Mouse (Mus musculus) midbrain, embryonic 10.5 days (tissue): ENCODE results near the gene Ech1. TPM values are rescaled to one million over a fixed set of nuclear protein-coding genes. Genes with fewer than 3 reads are reported as not detected.

Experiments
- DNase-seq: peaks from one replicate; pipeline ENCODE4 v3.0.0-alpha.2; 2017; ENCODE audit warnings: low spot score
- H3K27ac ChIP-seq: fragments of 300-500 bp; sonication (generic); replicated peaks from 2 replicates; pipeline ENCODE4 v1.5.1; 2016; ENCODE audit warnings: mild to moderate bottlenecking
- H3K27me3 ChIP-seq: fragments of 300-500 bp; sonication (generic); 2 replicates; pipeline ENCODE4 v1.6.1; 2016; ENCODE audit warnings: low read depth, mild to moderate bottlenecking; ENCODE audit not compliant: poor library complexity, severe bottlenecking
- H3K36me3 ChIP-seq: fragments of 300-500 bp; sonication (generic); 2 replicates; pipeline ENCODE4 v1.6.1; 2016; ENCODE audit warnings: mild to moderate bottlenecking, moderate library complexity
- H3K4me1 ChIP-seq: fragments of 300-500 bp; sonication (generic); 2 replicates; pipeline ENCODE4 v1.6.1; 2016
- H3K4me3 ChIP-seq: fragments of 300-500 bp; sonication (generic); 2 replicates; pipeline ENCODE4 v1.5.1; 2016; ENCODE audit warnings: mild to moderate bottlenecking, moderate library complexity
- H3K9me3 ChIP-seq: fragments of 300-500 bp; sonication (generic); replicated peaks from 2 replicates; pipeline ENCODE4 v1.6.1; 2016; ENCODE audit warnings: mild to moderate bottlenecking
- WGBS: fragments of 180-500 bp; shearing (Covaris S2); methylation state at CpG from one replicate; pipeline ENCODE4 v1.1.7; 2016; 5-methylcytosine and 5-hydroxymethylcytosine counted together
- polyA plus RNA-seq: library from polyadenylated mRNA; unstranded; fragments of >200 nt; fragmentation: Nextera tagmentation; extraction: Ambion mirVana; gene quantifications from 2 replicates; pipeline ENCODE4 v1.2.1, GENCODE M21; 2016

The Ech1 gene
- polyA plus RNA-seq, 1 experiment from 2014 or later, result 85.1 TPM

DNA sequence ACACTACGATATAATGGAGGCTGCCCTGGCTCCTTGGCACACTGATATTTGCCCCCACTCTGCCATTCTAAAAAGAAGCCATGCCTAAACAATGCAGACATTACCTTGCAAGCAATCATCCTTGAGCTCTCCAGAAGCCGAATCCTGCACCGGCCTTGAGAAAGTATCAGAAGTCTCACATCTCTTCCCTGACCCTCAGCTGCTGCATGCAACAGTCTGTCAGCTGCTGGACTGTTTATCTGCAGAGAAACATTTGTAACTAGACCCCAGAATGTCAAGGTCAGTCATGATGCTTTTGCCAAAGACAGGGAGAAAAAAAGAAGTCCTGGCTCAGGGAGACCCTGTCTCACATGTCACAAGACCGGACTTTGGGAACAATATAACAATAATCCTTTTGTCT is 51.1 kb downstream of the Ech1 start:
- H3K27ac ChIP-seq, result no peak overlapping the region
- no peaks in the 10 kb centered on the region for H3K9me3 ChIP-seq
- no peak overlapping the region for H3K4me3 ChIP-seq
- no peaks in the 10 kb centered on the region for H3K27me3 ChIP-seq
- H3K36me3 ChIP-seq, result no peaks in the 10 kb centered on the region
- no peak for DNase-seq
- WGBS, result 87% methylated on average over 4 of the region's 4 CpGs
- H3K4me1 ChIP-seq, result peaks cover 1% of the 10 kb centered on the region

GRCm38 (mm10) chr7:28877155-28877554 is 52.1 kb downstream of the Ech1 start:
- no peak for DNase-seq
- Histone ChIP-seq H3K36me3 (no peaks in the 10 kb centered on the region), H3K27me3 (no peaks in the 10 kb centered on the region), H3K4me1 (peaks cover 11% of the 10 kb centered on the region), H3K9me3 (no peaks in the 10 kb centered on the region), H3K4me3 (no peak overlapping the region), H3K27ac (no peak overlapping the region)
- 92% methylated on average over 7 of the region's 7 CpGs for WGBS

DNA sequence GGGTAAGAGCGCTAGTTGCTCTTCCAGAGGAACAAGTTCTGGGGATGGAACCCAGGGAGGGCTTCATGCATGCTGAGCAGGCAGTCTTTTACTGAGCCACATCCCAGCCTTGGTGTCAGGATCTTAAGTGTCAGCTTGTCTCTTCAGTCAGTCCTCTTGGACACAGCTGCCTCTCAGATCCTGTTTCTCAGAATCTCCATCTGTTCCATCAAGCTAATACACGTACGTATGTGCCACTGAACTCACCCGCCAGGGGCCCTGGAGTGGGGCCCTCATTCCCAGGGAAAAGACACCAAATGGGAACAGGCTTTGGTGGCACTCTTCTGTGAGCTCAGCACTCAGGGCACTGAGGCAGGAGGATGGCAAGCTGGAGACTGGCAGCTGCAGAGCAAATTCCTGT is 52.8 kb downstream of the Ech1 start:
- no peak overlapping the region for H3K27ac ChIP-seq
- no peak overlapping the region for H3K4me3 ChIP-seq
- peaks cover 11% of the 10 kb centered on the region for H3K4me1 ChIP-seq
- H3K36me3 ChIP-seq, result no peaks in the 10 kb centered on the region
- WGBS, result 93% methylated on average over 4 of the region's 4 CpGs
- no peaks in the 10 kb centered on the region for H3K9me3 ChIP-seq
- DNase-seq, result no peak
- H3K27me3 ChIP-seq, result no peaks in the 10 kb centered on the region

DNA sequence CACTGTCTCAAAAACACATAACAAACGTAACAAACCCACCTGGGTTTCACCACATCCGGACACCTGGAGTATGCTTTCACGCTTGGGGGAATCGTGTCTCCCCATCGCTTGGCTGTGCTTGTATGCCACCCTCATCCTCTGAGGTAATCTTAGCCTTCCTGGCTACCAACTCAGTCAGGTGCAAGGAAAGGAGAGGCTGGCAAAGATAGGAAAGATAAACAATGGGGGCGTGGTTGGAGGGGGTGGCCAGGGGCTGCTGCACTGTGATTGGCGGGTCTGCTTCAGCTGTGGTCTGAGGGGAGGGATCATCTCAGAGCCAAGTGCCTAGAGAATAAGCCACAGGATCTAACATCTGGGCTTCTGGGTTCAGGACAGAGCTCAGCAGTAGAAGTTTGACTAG is 54.6 kb downstream of the Ech1 start:
- Histone ChIP-seq H3K36me3 (no peaks in the 10 kb centered on the region), H3K4me1 (peaks cover 11% of the 10 kb centered on the region), H3K4me3 (no peak overlapping the region), H3K27ac (no peak overlapping the region), H3K9me3 (no peaks in the 10 kb centered on the region), H3K27me3 (no peaks in the 10 kb centered on the region)
- WGBS, result 73% methylated on average over 7 of the region's 7 CpGs
- no peak for DNase-seq

DNA sequence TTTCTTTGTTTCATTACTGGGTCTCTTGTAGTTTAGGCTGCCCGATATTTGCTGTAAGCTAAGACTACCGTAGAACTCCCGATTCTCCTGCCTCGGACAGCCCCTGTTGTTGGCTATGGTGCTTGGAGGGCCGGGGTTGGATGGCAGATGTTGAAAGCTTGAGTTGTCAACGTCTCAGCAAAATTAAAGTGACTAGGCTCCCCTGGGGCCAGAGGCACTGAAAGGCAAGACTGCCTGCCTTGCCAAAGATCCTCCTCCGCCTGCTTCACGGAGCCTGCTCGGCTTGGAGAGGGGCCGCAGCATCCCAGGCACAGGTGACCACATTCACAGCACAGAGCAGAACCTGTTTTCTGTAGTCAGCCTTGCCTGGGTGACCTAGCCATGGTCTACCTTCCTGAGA is 55.5 kb downstream of the Ech1 start:
- Histone ChIP-seq H3K4me3 (no peak overlapping the region), H3K9me3 (no peaks in the 10 kb centered on the region), H3K36me3 (no peaks in the 10 kb centered on the region), H3K27me3 (no peaks in the 10 kb centered on the region), H3K27ac (no peak overlapping the region), H3K4me1 (peaks cover 11% of the 10 kb centered on the region)
- WGBS, result 83% methylated on average over 10 of the region's 10 CpGs
- DNase-seq, result no peak

DNA sequence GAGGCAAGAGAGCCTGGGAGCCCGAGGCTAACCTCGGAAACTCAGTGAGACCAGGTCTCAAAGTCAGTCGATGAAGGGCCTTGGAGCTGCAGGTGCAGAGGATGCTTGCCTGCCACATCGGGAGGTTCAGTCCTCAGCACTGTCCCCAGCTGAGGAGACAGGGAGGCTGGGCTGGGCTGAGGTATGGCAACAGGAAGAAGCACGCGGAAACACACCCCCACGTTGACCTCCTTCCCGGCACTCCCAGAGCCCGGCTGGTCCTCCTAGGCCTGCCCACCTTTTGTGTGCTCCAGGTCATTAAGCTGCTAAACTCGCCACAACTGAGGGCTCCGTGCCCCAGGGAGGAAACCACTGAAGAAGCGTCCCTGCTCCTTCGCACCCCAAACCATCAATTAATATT is 56.2 kb downstream of the Ech1 start, which contains the start of gene Capn12:
Gene Capn12, plus strand, starts transcription at position 224 of the 400 bp plus-strand sequence.
- Histone ChIP-seq H3K4me1 (peaks cover 11% of the 10 kb centered on the region), H3K9me3 (no peaks in the 10 kb centered on the region), H3K27ac (peak within 1 kb of the TSS; percentile 28; the same call in 1 of the 2 replicates), H3K4me3 (0 out of 2 replicates have a peak within 1 kb of the TSS, but pooled peaks have one; percentile 1), H3K27me3 (peaks cover 6% of the 10 kb centered on the region), H3K36me3 (no peaks in the 10 kb centered on the region)
- DNase-seq, result no peak
- 43% methylated on average over 13 of the region's 13 CpGs for WGBS

Other genes starting within 250 kb of the Ech1 start
- gene Samd4b, start 227.1 kb upstream of the Ech1 start, polyA plus RNA-seq, result 29.2 and 30.5 TPM in 2 replicates
- 60.9 and 66.4 TPM in 2 replicates for gene Pak4, start 227.0 kb upstream of the Ech1 start, polyA plus RNA-seq
- gene Acp7, start 193.9 kb upstream of the Ech1 start, polyA plus RNA-seq, result not detected in 2 replicates
- gene Fbxo27, start 132.4 kb upstream of the Ech1 start, polyA plus RNA-seq, result 4.9 and 5.8 TPM in 2 replicates
- gene Fbxo17, start 108.4 kb upstream of the Ech1 start, polyA plus RNA-seq, result 9.0 and 9.5 TPM in 2 replicates
- 139 and 147 TPM in 2 replicates for gene Mrps12, start 83.4 kb upstream of the Ech1 start, polyA plus RNA-seq
- 39.9 and 41.8 TPM in 2 replicates for gene Sars2, start 83.2 kb upstream of the Ech1 start, polyA plus RNA-seq
- gene Ccer2, start 69.0 kb upstream of the Ech1 start, polyA plus RNA-seq, result 0.20 TPM in 1 of 2 replicates, not detected in the other
- gene Sirt2, start 58.5 kb upstream of the Ech1 start, polyA plus RNA-seq, result 62.7 and 71.6 TPM in 2 replicates
- gene Nfkbib, start 57.7 kb upstream of the Ech1 start, polyA plus RNA-seq, result 57.6 and 62.3 TPM in 2 replicates
- 3.5 and 4.0 TPM in 2 replicates for gene Rinl, start 36.2 kb upstream of the Ech1 start, polyA plus RNA-seq
- gene Hnrnpl, start 16.7 kb upstream of the Ech1 start, polyA plus RNA-seq, result 279 and 293 TPM in 2 replicates
- gene Lgals4, start 8.6 kb downstream of the Ech1 start, polyA plus RNA-seq, result 3.1 and 3.7 TPM in 2 replicates
- gene Lgals7, start 38.6 kb downstream of the Ech1 start, polyA plus RNA-seq, result 0.62 and 0.85 TPM in 2 replicates
- gene Capn12, start 56.2 kb downstream of the Ech1 start, polyA plus RNA-seq, result 0.15 and 0.31 TPM in 2 replicates
- gene Actn4, start 137.1 kb downstream of the Ech1 start, polyA plus RNA-seq, result 236 and 239 TPM in 2 replicates
- gene Eif3k, start 156.6 kb downstream of the Ech1 start, polyA plus RNA-seq, result 402 and 429 TPM in 2 replicates
- gene Map4k1, start 156.8 kb downstream of the Ech1 start, polyA plus RNA-seq, result 7.9 and 11.4 TPM in 2 replicates